Mouse (Mus musculus) embryonic facial prominence, embryonic 11.5 days (tissue): ENCODE results near the gene Epb41l1. TPM values are rescaled to one million over a fixed set of nuclear protein-coding genes. Genes with fewer than 3 reads are reported as not detected.

Experiments used
- ATAC-seq: fragments of 200-750 bp; cut with Nextera tagmentation; replicated peaks from 2 replicates; pipeline ENCODE4 v1.8.0; 2017; ENCODE audit warnings: low read depth; ENCODE audit not compliant: insufficient number of reproducible peaks, low FRiP score, low TSS enrichment
- DNase-seq: peaks from one replicate; pipeline ENCODE4 v3.0.0-alpha.2; 2015; ENCODE audit warnings: low spot score
- H3K27ac ChIP-seq: fragments of 300-500 bp; sonication (generic); replicated peaks from 2 replicates; pipeline ENCODE4 v1.5.1; 2014; ENCODE audit warnings: mild to moderate bottlenecking, low read depth, low read length, control low read depth
- H3K27me3 ChIP-seq: fragments of 300-500 bp; sonication (generic); 2 replicates; pipeline ENCODE4 v1.6.1; 2014; ENCODE audit warnings: mild to moderate bottlenecking, low read length, moderate library complexity, mixed read lengths; ENCODE audit not compliant: control insufficient read depth, insufficient read depth
- H3K36me3 ChIP-seq: fragments of 300-500 bp; sonication (generic); replicated peaks from 2 replicates; pipeline ENCODE4 v1.6.1; 2014; ENCODE audit warnings: low read depth, mild to moderate bottlenecking, low read length, moderate library complexity, mixed read lengths; ENCODE audit not compliant: control insufficient read depth, insufficient read depth
- H3K4me1 ChIP-seq: fragments of 300-500 bp; sonication (generic); 2 replicates; pipeline ENCODE4 v1.6.1; 2014; ENCODE audit warnings: low read length, mixed read lengths; ENCODE audit not compliant: control insufficient read depth, insufficient read depth
- H3K4me2 ChIP-seq: fragments of 300-500 bp; sonication (generic); 2 replicates; pipeline ENCODE4 v1.6.1; 2014; ENCODE audit warnings: low read depth, mild to moderate bottlenecking, control low read depth, low read length, moderate library complexity
- H3K4me3 ChIP-seq: fragments of 300-500 bp; sonication (generic); 2 replicates; pipeline ENCODE4 v1.5.1; 2014; ENCODE audit warnings: low read depth, low read length, control low read depth
- H3K9ac ChIP-seq: fragments of 300-500 bp; sonication (generic); replicated peaks from 2 replicates; pipeline ENCODE4 v1.6.1; 2014; ENCODE audit warnings: mild to moderate bottlenecking, control low read depth, low read length
- H3K9me3 ChIP-seq: fragments of 300-500 bp; sonication (generic); replicated peaks from 2 replicates; pipeline ENCODE4 v1.6.1; 2016; ENCODE audit warnings: mild to moderate bottlenecking, low read length, inconsistent platforms, mixed read lengths; ENCODE audit not compliant: control insufficient read depth
- WGBS: fragments of 180-500 bp; shearing (Covaris S2); extraction: QIAGEN DNeasy Blood & Tissue Kit; methylation state at CpG from one replicate; pipeline ENCODE4 v1.1.7; 2014; 5-methylcytosine and 5-hydroxymethylcytosine counted together
- polyA plus RNA-seq: library from polyadenylated mRNA; unstranded; fragments of >200 nt; fragmentation: Nextera tagmentation; extraction: Ambion mirVana; gene quantifications from 2 replicates; pipeline ENCODE4 v1.2.1, GENCODE M21; 2014

Epb41l1 gene
- polyA plus RNA-seq, 1 experiment from 2014 or later, result 3.3 TPM

- Histone ChIP-seq H3K4me3 (no peak overlapping the region), H3K9me3 (no peaks in the 10 kb centered on the region), H3K4me1 (no peaks in the 10 kb centered on the region), H3K27ac (no peak overlapping the region), H3K9ac (no peak overlapping the region), H3K27me3 (no peaks in the 10 kb centered on the region), H3K4me2 (no peak overlapping the region), H3K36me3 (no peaks in the 10 kb centered on the region)
- ATAC-seq, result no peak
- WGBS, result 46% methylated on average over 7 of the region's 7 CpGs
- no peak for DNase-seq
Observed at GRCm38 (mm10) chr2:156453822-156454221, 33.1 kb downstream of the Epb41l1 start.

- no peaks in the 10 kb centered on the region for H3K27me3 ChIP-seq
- H3K9ac ChIP-seq, result no peak overlapping the region
- no peaks in the 10 kb centered on the region for H3K9me3 ChIP-seq
- no peaks in the 10 kb centered on the region for H3K36me3 ChIP-seq
- H3K4me1 ChIP-seq, result no peaks in the 10 kb centered on the region; the same call in 1 of the 2 replicates
- no peak for DNase-seq
- 89% methylated on average over 9 of the region's 9 CpGs for WGBS
- H3K27ac ChIP-seq, result no peak overlapping the region
- ATAC-seq, result no peak
- no peak overlapping the region for H3K4me2 ChIP-seq
- no peak overlapping the region for H3K4me3 ChIP-seq
Observed at GRCm38 (mm10) chr2:156455508-156456108, 34.9 kb downstream of the Epb41l1 start.

- no peak overlapping the region for H3K4me3 ChIP-seq
- no peaks in the 10 kb centered on the region for H3K9me3 ChIP-seq
- H3K4me2 ChIP-seq, result no peak overlapping the region
- no peak for DNase-seq
- 81% methylated on average over 14 of the region's 14 CpGs for WGBS
- H3K4me1 ChIP-seq, result no peaks in the 10 kb centered on the region; the same call in 1 of the 2 replicates
- H3K27ac ChIP-seq, result no peak overlapping the region
- no peaks in the 10 kb centered on the region for H3K36me3 ChIP-seq
- H3K9ac ChIP-seq, result no peak overlapping the region
- ATAC-seq, result no peak
- H3K27me3 ChIP-seq, result no peaks in the 10 kb centered on the region
Observed at GRCm38 (mm10) chr2:156456386-156457342, 36.0 kb downstream of the Epb41l1 start.

GRCm38 (mm10) chr2:156457343-156457717, 36.6 kb downstream of the Epb41l1 start:
- no peak overlapping the region for H3K4me3 ChIP-seq
- no peak overlapping the region for H3K27ac ChIP-seq
- H3K4me1 ChIP-seq, result no peaks in the 10 kb centered on the region; the same call in 1 of the 2 replicates
- no peak overlapping the region for H3K9ac ChIP-seq
- DNase-seq (no peak), ATAC-seq (no peak)
- no peaks in the 10 kb centered on the region for H3K9me3 ChIP-seq
- no peaks in the 10 kb centered on the region for H3K36me3 ChIP-seq
- WGBS, result 63% methylated on average over 4 of the region's 4 CpGs
- no peak overlapping the region for H3K4me2 ChIP-seq
- no peaks in the 10 kb centered on the region for H3K27me3 ChIP-seq

GRCm38 (mm10) chr2:156460470-156460869, 39.8 kb downstream of the Epb41l1 start:
- no peaks in the 10 kb centered on the region for H3K27me3 ChIP-seq
- H3K36me3 ChIP-seq, result no peaks in the 10 kb centered on the region
- no peak overlapping the region for H3K4me3 ChIP-seq
- no peak overlapping the region for H3K9ac ChIP-seq
- H3K4me2 ChIP-seq, result no peak overlapping the region
- DNase-seq (peak; percentile 70), ATAC-seq (no peak)
- no peaks in the 10 kb centered on the region; the same call in 1 of the 2 replicates for H3K4me1 ChIP-seq
- WGBS, result 30% methylated on average over 14 of the region's 14 CpGs
- no peaks in the 10 kb centered on the region for H3K9me3 ChIP-seq
- H3K27ac ChIP-seq, result no peak overlapping the region

- no peaks in the 10 kb centered on the region for H3K36me3 ChIP-seq
- H3K4me2 ChIP-seq, result no peak overlapping the region
- WGBS, result 57% methylated on average over 14 of the region's 14 CpGs
- no peaks in the 10 kb centered on the region for H3K9me3 ChIP-seq
- DNase-seq (no peak), ATAC-seq (no peak)
- H3K27ac ChIP-seq, result no peak overlapping the region
- H3K4me3 ChIP-seq, result no peak overlapping the region
- no peak overlapping the region for H3K9ac ChIP-seq
- H3K27me3 ChIP-seq, result no peaks in the 10 kb centered on the region
- no peaks in the 10 kb centered on the region; the same call in 1 of the 2 replicates for H3K4me1 ChIP-seq
Observed at GRCm38 (mm10) chr2:156462154-156463029, 41.7 kb downstream of the Epb41l1 start.

GRCm38 (mm10) chr2:156464416-156464815, 43.7 kb downstream of the Epb41l1 start:
- Histone ChIP-seq H3K4me2 (no peak overlapping the region), H3K36me3 (no peaks in the 10 kb centered on the region), H3K4me1 (no peaks in the 10 kb centered on the region; the same call in 1 of the 2 replicates), H3K27me3 (no peaks in the 10 kb centered on the region), H3K27ac (no peak overlapping the region), H3K9me3 (no peaks in the 10 kb centered on the region), H3K9ac (no peak overlapping the region), H3K4me3 (no peak overlapping the region)
- no peak for DNase-seq
- WGBS, result 91% methylated on average over 4 of the region's 4 CpGs
- no peak for ATAC-seq
